Comparison of ENCODE assay signal across 17 mouse cellular contexts in genomic region chr11:35320518-35320917, GRCm38 (mm10).
"Had no signal": no experiment of that assay in that cellular context is flagged by ENCODE, and none has a peak within 500 bp of the region (broad histone marks: within the 10 kb centered on the region; RNA-seq: fewer than 3 reads in every experiment).

No protein-coding gene starts in this region.

- H3K4me3 ChIP-seq: lung, embryonic 15.5 days; megakaryocyte, embryonic 14.5 days; midbrain, embryonic 13.5 days; midbrain, embryonic 15.5 days; neural tube, embryonic 12.5 days; stomach, embryonic 15.5 days had no signal

- ATAC-seq: lung, postnatal 0 days; midbrain, embryonic 13.5 days; midbrain, embryonic 15.5 days had no signal

- H3K27ac ChIP-seq: lung, embryonic 15.5 days; macrophage; midbrain, embryonic 13.5 days; midbrain, embryonic 15.5 days; neural tube, embryonic 12.5 days; stomach, embryonic 15.5 days; stomach, postnatal 0 days had no signal

- H3K9ac ChIP-seq: lung, embryonic 15.5 days; midbrain, embryonic 13.5 days; midbrain, embryonic 15.5 days; neural tube, embryonic 12.5 days; stomach, embryonic 15.5 days had no signal

- H3K9me3 ChIP-seq: lung, embryonic 15.5 days; midbrain, embryonic 15.5 days; neural tube, embryonic 12.5 days; stomach, embryonic 15.5 days had no signal

- DNase-seq: lung, adult 2 months; lung, postnatal 14 days; lung, postnatal 36 days; right cerebral cortex, postnatal 14 days; thymus, adult 2 months; thymus, postnatal 25 days; thymus, postnatal 4 days had no signal

- H3K4me2 ChIP-seq: lung, embryonic 15.5 days; midbrain, embryonic 11.5 days; midbrain, embryonic 13.5 days; midbrain, embryonic 15.5 days; neural tube, embryonic 12.5 days; stomach, embryonic 15.5 days had no signal

- H3K27me3 ChIP-seq: lung, embryonic 15.5 days; megakaryocyte, embryonic 14.5 days; neural tube, embryonic 12.5 days; stomach, embryonic 15.5 days had no signal

- H3K4me1 ChIP-seq: lung, embryonic 15.5 days; megakaryocyte, embryonic 14.5 days; neural tube, embryonic 12.5 days had no signal

- H3K36me3 ChIP-seq: lung, embryonic 15.5 days; midbrain, embryonic 13.5 days; midbrain, embryonic 15.5 days; neural tube, embryonic 12.5 days; stomach, embryonic 15.5 days had no signal
